Mouse (Mus musculus) E14TG2a.4 (cell line): ENCODE data around the gene Cer1.

Experiments used
- CTCF ChIP-seq: conservative IDR thresholded peaks from 2 replicates; pipeline ENCODE4 v1.5.1; 2014; ENCODE audit warnings: low read length
- NANOG ChIP-seq: IDR thresholded peaks from 2 replicates; pipeline ENCODE4 v1.6.1; 2014; ENCODE audit warnings: borderline replicate concordance, low read length, mixed read lengths
- POU5F1 ChIP-seq: IDR thresholded peaks from 2 replicates; pipeline ENCODE4 v1.6.1; 2014; ENCODE audit warnings: low read length, borderline replicate concordance

DNA sequence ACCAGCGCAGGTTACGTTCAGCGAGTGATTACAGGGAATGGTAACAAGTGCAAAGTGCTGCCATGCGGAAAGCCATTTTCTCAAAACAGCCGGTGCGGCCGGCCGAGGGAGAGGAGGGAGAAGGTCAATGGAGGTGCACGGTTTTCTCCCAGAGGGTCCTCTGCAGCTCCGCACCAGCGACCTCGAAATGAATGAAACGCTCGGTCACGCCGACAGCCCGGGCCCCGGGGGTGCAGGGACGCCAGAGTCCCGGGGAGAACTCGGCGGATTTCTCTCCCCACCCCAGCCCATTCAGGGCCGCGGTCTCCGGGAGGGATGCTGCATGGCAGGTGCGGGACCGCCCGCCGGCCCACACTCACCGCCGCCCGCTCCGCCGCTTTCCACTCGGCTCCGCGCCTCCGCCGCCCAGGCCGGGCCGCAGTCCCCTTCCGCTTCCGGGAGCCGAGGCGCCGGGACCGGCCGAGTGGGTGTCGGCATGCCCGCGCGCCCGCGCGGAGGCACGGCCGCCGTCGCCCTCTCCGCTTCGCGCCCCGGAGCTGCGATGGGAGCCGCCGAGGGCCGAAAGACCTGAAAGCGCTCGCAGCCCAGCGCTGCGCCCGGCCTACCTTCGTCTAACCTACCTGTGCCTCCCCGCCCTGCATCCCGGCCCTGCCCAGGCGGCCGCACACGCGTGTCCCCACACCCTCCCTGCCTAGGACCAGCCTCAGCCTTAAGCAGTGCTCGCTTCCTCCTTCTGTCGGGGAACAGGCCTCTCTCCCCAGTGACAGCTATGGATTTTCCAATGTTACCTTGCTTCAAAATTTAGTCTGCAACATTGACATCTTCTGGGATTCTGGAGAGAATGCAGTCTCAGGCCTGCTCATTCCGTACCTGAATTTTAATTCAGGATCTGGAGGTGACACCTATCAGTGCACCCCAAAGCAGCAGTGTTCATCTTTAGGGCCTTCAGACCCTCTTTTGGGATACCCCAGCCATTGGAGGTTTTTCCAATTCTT, 25.5 kb downstream of the Cer1 start, which contains the start of gene Zdhhc21:
- no peak for TF ChIP-seq CTCF
- TF ChIP-seq POU5F1: no peak
- TF ChIP-seq NANOG: no peak
